Mouse (Mus musculus) liver, postnatal 0 days (tissue): ENCODE results near the gene Padi2.

Experiments
- CTCF ChIP-seq: sonication (generic); IDR thresholded peaks from 2 replicates; pipeline ENCODE4 v1.5.1; 2016; ENCODE audit warnings: antibody characterized with exemption, low read depth
- EP300 ChIP-seq: IDR thresholded peaks from 2 replicates; pipeline ENCODE4 v1.6.1; 2016; ENCODE audit warnings: antibody characterized with exemption, low read depth, mild to moderate bottlenecking

- TF ChIP-seq CTCF (no peak; the same call in 1 of the 2 replicates), EP300 (no peak)
Observed at GRCm38 (mm10) chr4:140986711-140987395, 80.7 kb downstream of the Padi2 start, which contains the start of gene Atp13a2.
